Mouse (Mus musculus) embryonic facial prominence, embryonic 14.5 days (tissue): ENCODE results near the gene Fads6. TPM values are rescaled to one million over a fixed set of nuclear protein-coding genes. Genes with fewer than 3 reads are reported as not detected.

Source experiments
- ATAC-seq: fragments of 200-750 bp; cut with Nextera tagmentation; 2 replicates; pipeline ENCODE4 v1.8.0; 2017; ENCODE audit warnings: low read depth, moderate number of reproducible peaks, moderate TSS enrichment
- DNase-seq: peaks from one replicate; pipeline ENCODE4 v3.0.0-alpha.2; 2015; ENCODE audit warnings: low spot score
- H3K27ac ChIP-seq: fragments of 300-500 bp; sonication (generic); replicated peaks from 2 replicates; pipeline ENCODE4 v1.5.1; 2014; ENCODE audit warnings: low read depth, mild to moderate bottlenecking, low read length, moderate library complexity
- H3K27me3 ChIP-seq: fragments of 300-500 bp; sonication (generic); replicated peaks from 2 replicates; pipeline ENCODE4 v1.6.1; 2014; ENCODE audit warnings: low read length; ENCODE audit not compliant: control insufficient read depth, insufficient read depth
- H3K36me3 ChIP-seq: fragments of 300-500 bp; sonication (generic); 2 replicates; pipeline ENCODE4 v1.6.1; 2014; ENCODE audit warnings: low read length, mixed read lengths; ENCODE audit not compliant: control insufficient read depth, insufficient read depth
- H3K4me1 ChIP-seq: fragments of 300-500 bp; sonication (generic); 2 replicates; pipeline ENCODE4 v1.6.1; 2014; ENCODE audit warnings: antibody characterized with exemption, low read length; ENCODE audit not compliant: control insufficient read depth, insufficient read depth
- H3K4me2 ChIP-seq: fragments of 300-500 bp; sonication (generic); 2 replicates; pipeline ENCODE4 v1.6.1; 2014; ENCODE audit warnings: low read depth, mild to moderate bottlenecking, low read length, moderate library complexity, mixed read lengths
- H3K4me3 ChIP-seq: fragments of 300-500 bp; sonication (generic); 2 replicates; pipeline ENCODE4 v1.5.1; 2014; ENCODE audit warnings: low read depth, mild to moderate bottlenecking, low read length
- H3K9ac ChIP-seq: fragments of 300-500 bp; sonication (generic); 2 replicates; pipeline ENCODE4 v1.6.1; 2014; ENCODE audit warnings: low read depth, mild to moderate bottlenecking, low read length, moderate library complexity, mixed read lengths
- H3K9me3 ChIP-seq: fragments of 300-500 bp; sonication (generic); 2 replicates; pipeline ENCODE4 v1.6.1; 2016; ENCODE audit warnings: low read length; ENCODE audit not compliant: control insufficient read depth
- WGBS: fragments of 180-500 bp; shearing (Covaris S2); extraction: QIAGEN DNeasy Blood & Tissue Kit; methylation state at CpG from one replicate; pipeline ENCODE4 v1.1.7; 2014; 5-methylcytosine and 5-hydroxymethylcytosine counted together
- polyA plus RNA-seq: library from polyadenylated mRNA; unstranded; fragments of >200 nt; fragmentation: Nextera tagmentation; extraction: Ambion mirVana; gene quantifications from 2 replicates; pipeline ENCODE4 v1.2.1, GENCODE M21; 2014

Fads6 gene
- polyA plus RNA-seq, 1 experiment from 2014 or later, result 0.24 TPM

DNA sequence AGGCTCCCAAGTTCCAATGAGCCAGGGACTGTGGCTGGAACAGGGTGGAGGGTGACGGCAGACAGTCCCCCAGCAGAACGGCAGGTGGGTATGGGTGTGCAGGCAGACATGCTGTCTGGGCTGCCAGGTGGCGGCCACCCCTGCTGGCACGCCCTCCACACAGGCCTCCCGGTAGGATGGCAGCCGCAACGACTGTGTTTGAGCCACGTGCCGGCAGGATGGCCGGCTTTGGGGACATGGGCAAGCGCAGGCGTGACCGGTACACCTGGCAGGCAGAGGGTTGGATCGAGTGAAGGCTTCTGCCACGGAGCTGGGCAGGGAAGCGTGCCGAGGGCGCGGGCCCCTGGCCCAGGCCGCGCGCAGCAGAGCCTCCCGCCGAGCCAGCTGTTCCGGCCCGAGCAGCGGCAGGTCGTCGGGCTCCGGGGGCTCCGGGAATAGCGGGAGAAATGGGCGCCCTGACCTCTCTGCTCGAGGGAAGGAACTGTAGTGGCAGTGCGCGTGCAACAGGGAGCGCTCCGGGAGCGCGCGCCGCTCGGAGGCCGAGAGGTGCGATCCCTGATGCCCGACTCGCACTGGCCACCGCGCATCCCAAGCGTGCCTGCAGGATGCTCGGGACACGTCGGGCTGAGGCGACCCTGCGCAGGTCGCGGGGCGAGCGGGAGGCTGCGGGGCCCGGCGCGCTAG is 47.6 kb downstream of the Fads6 start:
- H3K4me2 ChIP-seq, result peak overlapping the region; percentile 78
- under 1% methylated on average over 32 of the region's 63 CpGs for WGBS
- H3K36me3 ChIP-seq, result no peaks in the 10 kb centered on the region
- DNase-seq (no peak), ATAC-seq (peak; percentile 38; the same call in 1 of the 2 replicates)
- H3K27me3 ChIP-seq, result peaks cover 70% of the 10 kb centered on the region
- H3K27ac ChIP-seq, result no peak overlapping the region
- H3K4me3 ChIP-seq, result peak overlapping the region; percentile 42
- H3K9ac ChIP-seq, result peak overlapping the region; percentile 45
- peaks cover 8% of the 10 kb centered on the region; the same call in 1 of the 2 replicates for H3K4me1 ChIP-seq
- no peaks in the 10 kb centered on the region for H3K9me3 ChIP-seq

- 57% methylated on average over 6 of the region's 6 CpGs for WGBS
- H3K9ac ChIP-seq, result no peak overlapping the region
- H3K9me3 ChIP-seq, result no peaks in the 10 kb centered on the region
- no peak for ATAC-seq
- H3K4me2 ChIP-seq, result no peak overlapping the region
- no peak overlapping the region for H3K27ac ChIP-seq
- H3K27me3 ChIP-seq, result peaks cover 64% of the 10 kb centered on the region
- peaks cover 8% of the 10 kb centered on the region; the same call in 1 of the 2 replicates for H3K4me1 ChIP-seq
- H3K4me3 ChIP-seq, result no peak overlapping the region
- 0 out of 2 replicates have a peak, but pooled peaks cover 7% of the 10 kb centered on the region for H3K36me3 ChIP-seq
- no peak for DNase-seq
Measured at GRCm38 (mm10) chr11:115247945-115248344, 49.5 kb downstream of the Fads6 start.

GRCm38 (mm10) chr11:115247240-115247639 is 50.2 kb downstream of the Fads6 start:
- Histone ChIP-seq H3K27me3 (peaks cover 58% of the 10 kb centered on the region), H3K4me2 (no peak overlapping the region), H3K4me3 (no peak overlapping the region), H3K9ac (no peak overlapping the region), H3K27ac (no peak overlapping the region), H3K36me3 (0 out of 2 replicates have a peak, but pooled peaks cover 7% of the 10 kb centered on the region), H3K9me3 (no peaks in the 10 kb centered on the region), H3K4me1 (peaks cover 8% of the 10 kb centered on the region; the same call in 1 of the 2 replicates)
- 20% methylated on average over 3 of the region's 3 CpGs for WGBS
- no peak for ATAC-seq
- no peak for DNase-seq

DNA sequence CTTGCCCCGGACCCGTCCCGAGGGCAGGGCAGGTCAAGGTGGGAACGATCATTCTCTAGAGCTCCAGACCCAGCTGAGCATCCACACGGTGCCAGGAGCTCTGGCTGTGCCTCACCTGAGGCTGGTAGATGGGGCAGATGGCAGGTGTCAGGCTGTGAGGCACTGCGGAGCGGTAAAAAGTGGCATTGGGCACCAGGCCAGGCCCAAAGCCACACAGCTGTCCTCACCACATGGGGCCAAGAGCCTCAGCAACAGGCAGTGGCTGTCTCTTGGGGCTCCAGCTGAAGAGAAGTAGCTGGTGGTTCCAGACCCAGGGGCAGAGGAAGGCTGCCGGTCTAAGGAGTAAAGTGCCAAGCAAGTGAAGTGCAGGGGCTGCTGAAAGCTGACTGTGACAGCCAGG is 51.1 kb downstream of the Fads6 start:
- WGBS, result 74% methylated on average over 8 of the region's 8 CpGs
- DNase-seq, result no peak
- Histone ChIP-seq H3K27me3 (peaks cover 50% of the 10 kb centered on the region), H3K4me3 (no peak overlapping the region), H3K4me1 (peaks cover 8% of the 10 kb centered on the region; the same call in 1 of the 2 replicates), H3K9me3 (no peaks in the 10 kb centered on the region), H3K27ac (no peak overlapping the region), H3K9ac (no peak overlapping the region), H3K36me3 (0 out of 2 replicates have a peak, but pooled peaks cover 7% of the 10 kb centered on the region), H3K4me2 (no peak overlapping the region)
- ATAC-seq, result 0 out of 2 replicates have a peak, but pooled peaks have one; percentile 24

- H3K9ac ChIP-seq, result no peak overlapping the region
- ATAC-seq (no peak), DNase-seq (no peak)
- H3K9me3 ChIP-seq, result no peaks in the 10 kb centered on the region
- peaks cover 2% of the 10 kb centered on the region; the same call in 1 of the 2 replicates for H3K4me1 ChIP-seq
- H3K27ac ChIP-seq, result no peak overlapping the region
- H3K4me3 ChIP-seq, result no peak overlapping the region
- H3K4me2 ChIP-seq, result no peak overlapping the region
- H3K27me3 ChIP-seq, result peaks cover 36% of the 10 kb centered on the region
- H3K36me3 ChIP-seq, result 0 out of 2 replicates have a peak, but pooled peaks cover 7% of the 10 kb centered on the region
- 81% methylated on average over 8 of the region's 8 CpGs for WGBS
Measured at GRCm38 (mm10) chr11:115244840-115245239, 52.6 kb downstream of the Fads6 start.

DNA sequence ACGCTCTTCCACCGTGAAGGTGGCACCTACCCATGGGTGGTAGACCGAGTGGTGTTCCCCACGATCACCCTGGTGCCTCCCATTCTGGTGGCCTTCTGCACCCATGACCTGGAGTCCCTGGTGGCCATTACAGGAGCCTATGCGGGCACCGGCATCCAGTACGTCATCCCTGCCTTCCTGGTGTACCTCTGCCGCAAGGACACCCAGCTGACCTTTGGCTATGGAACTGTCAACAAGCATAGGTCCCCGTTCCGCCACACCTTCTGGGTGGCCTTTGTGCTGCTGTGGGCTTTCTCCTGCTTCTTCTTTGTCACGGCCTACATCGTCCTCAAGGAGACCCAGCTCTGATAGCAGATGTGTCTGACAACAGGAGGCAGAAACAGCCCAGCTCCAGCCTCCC is 53.7 kb downstream of the Fads6 start:
- ATAC-seq (no peak), DNase-seq (no peak)
- Histone ChIP-seq H3K27ac (no peak overlapping the region), H3K4me1 (no peaks in the 10 kb centered on the region), H3K9ac (no peak overlapping the region), H3K4me3 (no peak overlapping the region), H3K27me3 (peaks cover 25% of the 10 kb centered on the region), H3K4me2 (no peak overlapping the region), H3K9me3 (no peaks in the 10 kb centered on the region), H3K36me3 (0 out of 2 replicates have a peak, but pooled peaks cover 7% of the 10 kb centered on the region)
- 93% methylated on average over 12 of the region's 12 CpGs for WGBS

DNA sequence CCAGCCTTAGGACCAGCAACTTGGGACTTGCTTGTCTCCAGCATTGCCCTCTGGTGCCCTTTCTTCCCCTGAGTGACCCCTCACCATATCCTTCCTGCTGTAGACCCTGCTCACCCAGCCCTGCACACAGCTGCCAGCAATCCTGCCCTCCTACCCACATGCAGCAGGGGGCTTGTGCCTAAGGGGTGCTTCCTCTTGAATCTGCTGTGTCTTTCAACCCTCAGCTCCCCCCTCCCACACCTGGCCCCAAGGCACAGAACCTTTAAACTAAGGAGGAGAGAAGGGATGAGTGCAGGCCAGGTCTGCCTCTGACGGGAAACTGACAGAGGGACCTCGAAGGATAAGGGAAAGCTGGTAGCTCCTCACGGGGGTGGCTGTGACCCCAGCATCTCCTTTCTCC is 54.7 kb downstream of the Fads6 start:
- 55% methylated on average over 3 of the region's 3 CpGs for WGBS
- 0 out of 2 replicates have a peak, but pooled peaks cover 7% of the 10 kb centered on the region for H3K36me3 ChIP-seq
- no peak overlapping the region for H3K4me3 ChIP-seq
- peaks cover 15% of the 10 kb centered on the region for H3K27me3 ChIP-seq
- H3K9me3 ChIP-seq, result no peaks in the 10 kb centered on the region
- H3K4me1 ChIP-seq, result no peaks in the 10 kb centered on the region
- H3K9ac ChIP-seq, result no peak overlapping the region
- H3K27ac ChIP-seq, result no peak overlapping the region
- no peak overlapping the region for H3K4me2 ChIP-seq
- no peak for DNase-seq
- no peak for ATAC-seq

DNA sequence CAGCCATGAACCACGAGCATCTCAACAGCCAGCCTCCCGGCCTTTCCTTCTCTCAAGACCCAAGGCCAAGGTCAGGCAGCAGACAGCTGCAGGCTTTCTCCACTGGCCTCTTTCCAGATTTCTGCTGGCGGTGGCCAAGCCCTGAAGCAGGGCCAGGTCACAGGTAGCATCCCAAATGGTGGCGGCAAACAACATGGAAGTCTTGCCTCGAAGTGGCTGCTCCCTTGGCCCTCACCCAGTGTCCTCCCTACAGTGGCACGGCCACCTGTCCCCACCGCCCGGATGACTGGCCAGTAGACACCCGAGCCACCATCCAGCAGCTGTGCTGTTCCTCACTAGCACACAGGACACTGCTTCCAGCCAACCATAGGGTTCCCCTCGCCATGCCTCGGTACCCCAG is 56.1 kb downstream of the Fads6 start:
- DNase-seq (no peak), ATAC-seq (no peak)
- Histone ChIP-seq H3K27me3 (0 out of 2 replicates have a peak, but pooled peaks cover 1% of the 10 kb centered on the region), H3K4me3 (no peak overlapping the region), H3K9me3 (no peaks in the 10 kb centered on the region), H3K4me1 (no peaks in the 10 kb centered on the region), H3K9ac (no peak overlapping the region), H3K4me2 (no peak overlapping the region), H3K27ac (no peak overlapping the region), H3K36me3 (0 out of 2 replicates have a peak, but pooled peaks cover 7% of the 10 kb centered on the region)
- 70% methylated on average over 11 of the region's 11 CpGs for WGBS

- DNase-seq, result no peak
- H3K27ac ChIP-seq, result no peak overlapping the region
- no peak overlapping the region for H3K9ac ChIP-seq
- H3K36me3 ChIP-seq, result no peaks in the 10 kb centered on the region
- no peak for ATAC-seq
- H3K4me3 ChIP-seq, result no peak overlapping the region
- WGBS, result 58% methylated on average over 4 of the region's 5 CpGs
- peaks cover 6% of the 10 kb centered on the region; the same call in 1 of the 2 replicates for H3K4me1 ChIP-seq
- no peaks in the 10 kb centered on the region for H3K9me3 ChIP-seq
- H3K4me2 ChIP-seq, result no peak overlapping the region
- no peaks in the 10 kb centered on the region for H3K27me3 ChIP-seq
Measured at GRCm38 (mm10) chr11:115236570-115236969, 60.9 kb downstream of the Fads6 start.
